Mouse (Mus musculus): ENCODE results near the gene BC030499.

DNA sequence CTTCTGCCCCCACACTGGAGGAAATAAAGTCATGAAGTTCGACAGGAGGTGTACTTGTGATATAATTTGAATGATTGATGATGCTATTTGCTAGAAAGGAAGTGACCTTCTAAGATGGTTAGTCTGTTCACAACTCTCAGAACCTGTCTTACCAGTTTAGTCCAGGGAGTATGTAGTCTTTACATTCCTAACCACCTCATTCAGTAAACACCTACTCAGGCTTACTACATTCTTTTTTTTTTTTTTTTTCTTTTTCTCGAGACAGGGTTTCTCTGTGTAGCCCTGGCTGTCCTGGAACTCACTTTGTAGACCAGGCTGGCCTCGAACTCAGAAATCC, 43.7 kb upstream of the BC030499 start:
- TF ChIP-seq CTCF (IDR thresholded peaks at IDR 0.05; ENCODE audit: control insufficient read depth, insufficient read depth, low read length) (no peak), POLR2A (IDR thresholded peaks at IDR 0.05; ENCODE audit: borderline replicate concordance, control insufficient read depth, low read depth, low read length) (no peak)

Data from bone marrow, adult 2 months (tissue).